Mouse (Mus musculus): Measurements from ENCODE around the gene Ninj1. TPM values are rescaled to one million over a fixed set of nuclear protein-coding genes. Genes with fewer than 3 reads are reported as not detected.

Ninj1 gene
- polyA plus RNA-seq, 2 experiments: 29.0 to 43.7 TPM

DNA sequence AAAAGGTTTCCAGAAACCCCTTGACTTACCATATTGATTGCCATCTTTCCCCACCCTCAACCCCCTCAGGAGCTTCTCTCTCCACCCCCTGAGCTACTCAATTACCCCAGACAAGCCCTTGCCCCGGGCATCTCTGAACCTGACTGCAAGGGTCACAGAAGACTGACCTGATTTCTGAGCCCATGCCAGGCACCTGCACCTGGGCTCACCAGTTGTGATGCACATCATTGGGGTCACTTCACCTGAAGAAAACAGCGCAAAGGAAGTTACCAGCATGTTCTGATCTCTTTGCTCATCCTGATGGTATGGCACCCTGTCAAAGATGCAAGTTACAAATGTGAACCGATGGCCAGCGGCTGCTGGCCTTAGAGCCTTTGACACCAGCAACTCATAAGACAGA lies 38.6 kb upstream of the Ninj1 start:
- no peaks in the 10 kb centered on the region for H3K36me3 ChIP-seq (replicated peaks; ENCODE audit: control insufficient read depth, insufficient read depth, low read depth)

DNA sequence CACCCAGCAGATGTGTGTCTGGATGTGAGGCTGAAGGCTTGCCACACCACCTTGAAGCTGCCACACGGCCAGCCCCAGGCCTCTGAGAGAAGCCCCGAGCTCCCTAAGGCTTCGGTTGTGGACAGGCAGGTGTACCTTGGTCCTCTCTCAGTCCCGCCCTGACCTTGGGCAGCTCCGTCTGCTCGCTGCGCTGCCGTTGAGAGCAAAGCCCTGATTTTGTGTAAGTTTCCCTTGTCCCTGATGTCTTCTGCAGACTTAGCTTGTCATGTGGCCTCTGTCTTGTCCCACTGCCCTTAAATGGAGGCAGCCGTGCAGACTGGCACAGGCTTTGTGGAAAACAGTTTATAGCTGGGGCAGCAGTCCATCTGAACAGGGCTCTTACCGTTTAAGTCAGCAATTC lies 33.3 kb upstream of the Ninj1 start:
- Histone ChIP-seq H3K9me3 (ENCODE audit: control insufficient read depth, low read length) (no peaks in the 10 kb centered on the region; the same call in 1 of the 2 replicates), H3K9ac (replicated peaks) (no peak overlapping the region), H3K27ac (no peak overlapping the region), H3K36me3 (replicated peaks; ENCODE audit: control insufficient read depth, insufficient read depth, low read depth) (no peaks in the 10 kb centered on the region), H3K27me3 (ENCODE audit: control insufficient read depth, insufficient read depth, low read length) (no peaks in the 10 kb centered on the region), H3K4me2 (ENCODE audit: low read depth) (no peak overlapping the region), H3K4me1 (replicated peaks; ENCODE audit: control insufficient read depth in 2 of 2, insufficient read depth in 2 of 2, low read length in 1 of 2) (no peaks in the 10 kb centered on the region; a peak in 1 of 4 replicates), H3K4me3 (ENCODE audit: insufficient read depth in 1 of 2, low read depth in 2 of 2, low read length in 2 of 2) (no peak overlapping the region)
- 68% methylated on average over 10 of the region's 10 CpGs for WGBS (ENCODE audit: insufficient replicate concordance)
- TF ChIP-seq EP300 (IDR thresholded peaks at IDR 0.05; ENCODE audit: low read depth) (no peak), CTCF (IDR thresholded peaks at IDR 0.05; ENCODE audit: low read depth) (no peak)
- DNase-seq (ENCODE audit: low read depth in 3 of 3, low spot score in 3 of 3) (no peak), ATAC-seq (ENCODE audit: insufficient read depth) (no peak)

More for the DNA sequence above, 38.6 kb upstream of the Ninj1 start:
- Histone ChIP-seq H3K4me3 (ENCODE audit: insufficient read depth in 1 of 2, low read depth in 2 of 2, low read length in 2 of 2) (no peak overlapping the region), H3K4me1 (replicated peaks; ENCODE audit: control insufficient read depth in 2 of 2, insufficient read depth in 2 of 2, low read length in 1 of 2) (no peaks in the 10 kb centered on the region), H3K9ac (replicated peaks) (no peak overlapping the region), H3K9me3 (ENCODE audit: control insufficient read depth, low read length) (no peaks in the 10 kb centered on the region), H3K27ac (no peak overlapping the region), H3K27me3 (ENCODE audit: control insufficient read depth, insufficient read depth, low read length) (peaks cover 42% of the 10 kb centered on the region), H3K4me2 (ENCODE audit: low read depth) (no peak overlapping the region)
- DNase-seq (ENCODE audit: low read depth in 3 of 3, low spot score in 3 of 3) (no peak), ATAC-seq (ENCODE audit: insufficient read depth) (no peak)
- WGBS (ENCODE audit: insufficient replicate concordance): 64% methylated on average over 4 of the region's 4 CpGs
- TF ChIP-seq CTCF (IDR thresholded peaks at IDR 0.05; ENCODE audit: low read depth) (no peak), EP300 (IDR thresholded peaks at IDR 0.05; ENCODE audit: low read depth) (no peak)

DNA sequence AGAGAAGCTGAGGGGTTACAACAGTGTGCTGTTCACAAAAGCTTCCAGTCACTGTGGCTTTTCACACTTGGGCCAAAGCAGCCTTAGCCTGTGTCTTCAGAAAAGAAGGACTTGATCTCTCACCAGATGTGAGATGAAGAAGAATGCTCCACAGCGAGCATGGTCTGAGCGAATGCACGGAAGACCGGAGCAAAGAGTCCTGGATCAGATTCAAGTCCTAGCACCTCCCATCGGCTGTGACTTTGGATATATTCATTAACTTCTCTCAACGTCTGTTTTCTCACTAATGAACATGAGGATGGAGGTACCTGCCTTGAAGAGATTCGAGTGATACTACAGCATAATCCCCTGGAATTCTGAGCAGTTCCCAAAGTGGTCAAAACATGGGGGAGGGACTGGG lies 32.7 kb upstream of the Ninj1 start:
- ATAC-seq (ENCODE audit: insufficient read depth): no peak
- TF ChIP-seq CTCF (IDR thresholded peaks at IDR 0.05; ENCODE audit: low read depth) (no peak), EP300 (IDR thresholded peaks at IDR 0.05; ENCODE audit: low read depth) (no peak)
- no peak overlapping the region for H3K27ac ChIP-seq
- no peak for DNase-seq (ENCODE audit: low read depth in 3 of 3, low spot score in 3 of 3)
- WGBS (ENCODE audit: insufficient replicate concordance): 55% methylated on average over 7 of the region's 7 CpGs
- no peaks in the 10 kb centered on the region; the same call in 1 of the 2 replicates for H3K9me3 ChIP-seq (ENCODE audit: control insufficient read depth, low read length)
- H3K27me3 ChIP-seq (ENCODE audit: control insufficient read depth, insufficient read depth, low read length): no peaks in the 10 kb centered on the region
- H3K4me3 ChIP-seq (ENCODE audit: insufficient read depth in 1 of 2, low read depth in 2 of 2, low read length in 2 of 2): no peak overlapping the region
- H3K4me2 ChIP-seq (ENCODE audit: low read depth): no peak overlapping the region
- H3K9ac ChIP-seq (replicated peaks): no peak overlapping the region
- no peaks in the 10 kb centered on the region for H3K36me3 ChIP-seq (replicated peaks; ENCODE audit: control insufficient read depth, insufficient read depth, low read depth)
- peaks cover 0 to 5% of the 10 kb centered on the region in 2 experiments; a peak in 1 of 4 replicates for H3K4me1 ChIP-seq (replicated peaks; ENCODE audit: control insufficient read depth in 2 of 2, insufficient read depth in 2 of 2, low read length in 1 of 2)

DNA sequence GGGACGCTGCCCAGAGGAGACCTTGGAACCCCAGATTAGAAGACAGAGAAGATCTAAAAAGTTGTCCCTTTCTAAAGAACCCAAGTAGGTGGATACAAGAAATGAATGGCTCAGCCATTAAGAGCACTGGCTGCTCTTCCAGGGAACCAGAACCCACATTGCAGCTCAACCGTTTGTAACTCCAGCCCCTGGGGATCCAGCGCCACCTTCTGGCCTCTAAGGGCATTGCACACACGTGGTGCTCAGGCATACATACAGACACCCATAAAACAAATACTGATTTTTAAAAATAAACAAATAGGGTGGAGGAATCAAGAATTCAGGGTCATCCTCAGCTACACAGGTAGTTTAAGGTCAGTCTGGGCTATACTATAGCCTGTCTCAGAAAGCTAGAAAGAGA lies 30.6 kb upstream of the Ninj1 start:
- H3K4me2 ChIP-seq (ENCODE audit: low read depth): no peak overlapping the region
- no peak overlapping the region for H3K4me3 ChIP-seq (ENCODE audit: insufficient read depth in 1 of 2, low read depth in 2 of 2, low read length in 2 of 2)
- no peak for ATAC-seq (ENCODE audit: insufficient read depth)
- H3K27ac ChIP-seq: no peak overlapping the region
- no peaks in the 10 kb centered on the region for H3K36me3 ChIP-seq (replicated peaks; ENCODE audit: control insufficient read depth, insufficient read depth, low read depth)
- no peak overlapping the region for H3K9ac ChIP-seq (replicated peaks)
- peaks cover 0 to 5% of the 10 kb centered on the region in 2 experiments; a peak in 1 of 4 replicates for H3K4me1 ChIP-seq (replicated peaks; ENCODE audit: control insufficient read depth in 2 of 2, insufficient read depth in 2 of 2, low read length in 1 of 2)
- no peaks in the 10 kb centered on the region for H3K27me3 ChIP-seq (ENCODE audit: control insufficient read depth, insufficient read depth, low read length)
- DNase-seq (ENCODE audit: low read depth in 3 of 3, low spot score in 3 of 3): no peak
- 59% methylated on average over 4 of the region's 4 CpGs for WGBS (ENCODE audit: insufficient replicate concordance)
- TF ChIP-seq EP300 (IDR thresholded peaks at IDR 0.05; ENCODE audit: low read depth): no peak
- TF ChIP-seq CTCF (IDR thresholded peaks at IDR 0.05; ENCODE audit: low read depth): peak; percentile 69
- H3K9me3 ChIP-seq (ENCODE audit: control insufficient read depth, low read length): no peaks in the 10 kb centered on the region; the same call in 1 of the 2 replicates

DNA sequence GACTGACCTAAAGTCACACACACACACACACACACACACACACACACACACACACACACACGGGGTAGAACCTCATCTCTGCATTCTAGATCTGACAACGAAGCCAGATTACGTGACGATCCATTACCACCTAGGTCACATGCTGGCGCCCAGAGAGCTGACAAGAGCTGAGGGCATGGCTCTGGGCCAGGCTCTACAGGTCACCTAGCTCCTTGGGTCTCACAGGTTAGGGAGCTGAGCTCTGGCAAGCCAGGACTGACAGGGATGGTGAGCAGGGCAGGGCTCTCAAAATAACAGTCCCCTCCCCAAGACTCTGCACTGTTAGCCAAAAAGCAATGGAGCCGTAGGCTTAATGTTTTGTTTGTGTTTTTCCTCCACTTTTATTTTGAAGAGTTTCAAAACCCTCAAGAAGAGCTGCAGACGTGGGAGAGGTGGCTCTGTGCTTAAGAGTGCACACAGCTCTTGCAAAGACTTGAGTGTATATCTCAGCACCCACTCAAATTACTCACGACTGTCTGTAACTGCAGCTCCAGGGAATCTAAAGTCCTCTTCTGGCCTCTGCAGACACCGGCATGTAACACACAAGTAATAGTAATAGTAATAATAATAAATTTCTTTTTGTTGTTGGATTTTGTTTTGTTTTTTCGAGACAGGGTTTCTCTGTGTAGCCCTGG lies 29.1 kb upstream of the Ninj1 start:
- no peak for DNase-seq (ENCODE audit: low read depth in 3 of 3, low spot score in 3 of 3)
- peaks cover 0 to 5% of the 10 kb centered on the region in 2 experiments; a peak in 1 of 4 replicates for H3K4me1 ChIP-seq (replicated peaks; ENCODE audit: control insufficient read depth in 2 of 2, insufficient read depth in 2 of 2, low read length in 1 of 2)
- H3K4me3 ChIP-seq (ENCODE audit: insufficient read depth in 1 of 2, low read depth in 2 of 2, low read length in 2 of 2): no peak overlapping the region
- H3K9me3 ChIP-seq (ENCODE audit: control insufficient read depth, low read length): no peaks in the 10 kb centered on the region; the same call in 1 of the 2 replicates
- H3K27me3 ChIP-seq (ENCODE audit: control insufficient read depth, insufficient read depth, low read length): no peaks in the 10 kb centered on the region
- H3K27ac ChIP-seq: no peak overlapping the region
- no peak for TF ChIP-seq EP300 (IDR thresholded peaks at IDR 0.05; ENCODE audit: low read depth)
- TF ChIP-seq CTCF (IDR thresholded peaks at IDR 0.05; ENCODE audit: low read depth): no peak
- no peaks in the 10 kb centered on the region for H3K36me3 ChIP-seq (replicated peaks; ENCODE audit: control insufficient read depth, insufficient read depth, low read depth)
- no peak overlapping the region for H3K4me2 ChIP-seq (ENCODE audit: low read depth)
- H3K9ac ChIP-seq (replicated peaks): no peak overlapping the region
- ATAC-seq (ENCODE audit: insufficient read depth): no peak
- WGBS (ENCODE audit: insufficient replicate concordance): 58% methylated on average over 10 of the region's 10 CpGs
